Mouse (Mus musculus) liver, postnatal 0 days (tissue): ENCODE data around the gene Gm3164.
"Not testable (repeated sequence)": the region's sequence is repeated elsewhere in the genome, so short reads cannot be mapped to it uniquely, and the experiment has no call there.

Experiments used
- CTCF ChIP-seq: sonication (generic); IDR thresholded peaks from 2 replicates; pipeline ENCODE4 v1.5.1; 2016; ENCODE audit warnings: antibody characterized with exemption, low read depth
- EP300 ChIP-seq: IDR thresholded peaks from 2 replicates; pipeline ENCODE4 v1.6.1; 2016; ENCODE audit warnings: antibody characterized with exemption, low read depth, mild to moderate bottlenecking

GRCm38 (mm10) chr14:4398624-4399023 is 16.6 kb upstream of the Gm3164 start:
- TF ChIP-seq CTCF, EP300: not testable (repeated sequence)
